Mouse (Mus musculus) gastrocnemius, postnatal 4 days (tissue): ENCODE measurements around the gene Tmtc4. TPM values are rescaled to one million over a fixed set of nuclear protein-coding genes. Genes with fewer than 3 reads are reported as not detected.

Experiments used
- DNase-seq, 2 experiments: peaks; one replicate each; pipeline ENCODE4 v3.0.0; 2021 to 2022; ENCODE audit warnings: low spot score in 2 of 2, mixed read lengths in 2 of 2
- total RNA-seq, 2 experiments: library from RNA; stranded (reverse); gene quantifications; 2 replicates each; pipeline ENCODE4 v1.2.3; 2021

The Tmtc4 gene
- total RNA-seq, 2 experiments from 2014 or later = 17.1 to 17.8 TPM

GRCm38 (mm10) chr14:122977056-122977796 is 6.6 kb downstream of the Tmtc4 start:
- DNase-seq = no peak

DNA sequence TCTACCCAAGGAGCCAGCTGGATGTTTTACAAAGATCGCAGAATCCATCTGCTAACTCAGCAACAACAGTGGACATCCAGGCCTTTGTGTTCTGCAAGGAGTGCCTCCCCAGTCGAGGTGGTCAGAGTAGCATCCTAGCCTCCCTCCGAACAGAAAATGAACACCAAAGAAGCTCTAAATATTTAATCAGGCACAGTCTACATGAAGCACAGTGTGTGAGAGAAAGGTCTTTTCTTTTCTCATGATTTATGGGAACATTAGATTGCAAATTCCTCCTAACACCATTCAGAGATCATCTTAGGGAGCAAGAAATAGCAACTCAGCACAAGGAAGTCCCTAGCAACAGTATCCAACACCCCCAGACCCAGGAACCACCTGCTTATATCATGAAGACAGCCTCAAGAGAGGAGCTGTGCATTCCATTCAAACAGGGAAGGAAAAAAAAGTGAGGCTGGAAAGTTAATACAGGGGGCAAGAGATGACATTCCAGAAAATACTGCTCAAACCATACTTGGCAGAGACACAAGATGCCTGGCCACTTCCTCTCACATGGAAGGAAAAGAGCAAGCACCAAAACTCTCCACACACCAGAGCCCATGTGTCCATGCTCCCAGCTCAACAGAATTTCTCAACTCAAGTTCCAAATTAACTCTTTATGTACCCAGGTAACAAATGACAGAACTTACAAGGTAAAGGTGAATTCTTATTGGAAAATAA is 8.8 kb downstream of the Tmtc4 start:
- no peak for DNase-seq

DNA sequence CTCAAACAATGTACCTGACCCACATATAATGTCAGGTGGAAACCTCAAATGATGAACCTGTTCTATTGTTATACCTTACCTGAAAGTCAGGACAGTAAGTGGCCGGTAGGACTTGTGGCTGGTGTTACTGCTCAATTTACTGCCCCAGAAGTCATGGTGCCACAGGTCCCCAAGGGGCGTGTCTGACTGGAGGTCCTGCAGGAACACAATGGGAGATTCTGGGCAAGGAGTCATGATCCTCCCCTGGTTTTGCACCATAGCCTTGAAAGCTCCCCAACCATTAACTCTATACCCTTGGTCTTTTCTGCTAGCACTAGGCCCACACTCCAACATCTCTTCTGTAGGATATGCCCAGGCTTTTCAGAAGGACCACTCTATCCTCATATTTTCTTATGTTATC is 10.7 kb downstream of the Tmtc4 start:
- no peak for DNase-seq

- DNase-seq = no peak
These were observed 15.8 kb downstream of the Tmtc4 start for GRCm38 (mm10) chr14:122968049-122968448.

GRCm38 (mm10) chr14:122957941-122958340 is 25.9 kb downstream of the Tmtc4 start:
- DNase-seq = peak; percentile 21 to 65

GRCm38 (mm10) chr14:122953331-122953730 is 30.5 kb downstream of the Tmtc4 start:
- DNase-seq = peak in 1 of 2 experiments; percentile 30

GRCm38 (mm10) chr14:122952556-122952955 is 31.3 kb downstream of the Tmtc4 start:
- DNase-seq = no peak

DNA sequence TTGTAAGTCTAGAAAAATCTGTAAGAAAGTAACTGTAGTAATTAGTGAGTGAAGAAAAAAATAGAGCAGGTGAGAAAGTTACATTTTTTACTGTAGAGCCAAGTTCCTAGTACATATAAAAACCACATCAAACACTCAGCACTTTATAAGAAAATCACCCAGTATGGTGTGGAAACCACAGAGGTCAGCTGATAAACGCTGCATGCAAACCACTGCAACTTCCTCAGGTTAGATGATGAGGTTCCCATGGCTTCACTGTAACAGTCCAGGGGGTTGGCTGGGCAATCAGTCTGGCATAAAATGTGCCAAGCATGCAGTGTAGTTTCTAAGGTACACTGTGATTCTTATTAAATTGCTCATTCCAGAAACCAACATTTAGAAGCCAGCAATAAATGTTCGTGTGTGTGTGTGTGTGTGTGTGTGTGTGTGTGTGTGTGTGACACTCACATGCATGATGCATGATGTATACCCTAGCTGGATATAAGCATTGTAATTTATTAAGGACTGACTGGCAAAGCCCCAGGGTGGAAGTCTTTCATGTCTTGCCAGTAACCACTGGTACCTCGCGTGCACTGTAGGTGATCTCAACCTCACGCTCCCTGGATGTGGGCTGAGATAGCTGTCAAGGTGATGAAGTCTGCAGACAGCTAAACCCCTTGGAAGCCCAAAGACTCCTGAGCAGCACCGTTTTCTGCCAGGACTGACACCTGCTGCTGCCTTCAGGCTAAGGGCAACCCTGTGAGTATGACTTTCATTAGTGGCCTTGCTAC is 32.0 kb downstream of the Tmtc4 start:
- no peak for DNase-seq

- no peak for DNase-seq
These were observed 32.9 kb downstream of the Tmtc4 start for GRCm38 (mm10) chr14:122950915-122951314.

- DNase-seq = no peak
These were observed 40.4 kb downstream of the Tmtc4 start for GRCm38 (mm10) chr14:122943475-122943853.

DNA sequence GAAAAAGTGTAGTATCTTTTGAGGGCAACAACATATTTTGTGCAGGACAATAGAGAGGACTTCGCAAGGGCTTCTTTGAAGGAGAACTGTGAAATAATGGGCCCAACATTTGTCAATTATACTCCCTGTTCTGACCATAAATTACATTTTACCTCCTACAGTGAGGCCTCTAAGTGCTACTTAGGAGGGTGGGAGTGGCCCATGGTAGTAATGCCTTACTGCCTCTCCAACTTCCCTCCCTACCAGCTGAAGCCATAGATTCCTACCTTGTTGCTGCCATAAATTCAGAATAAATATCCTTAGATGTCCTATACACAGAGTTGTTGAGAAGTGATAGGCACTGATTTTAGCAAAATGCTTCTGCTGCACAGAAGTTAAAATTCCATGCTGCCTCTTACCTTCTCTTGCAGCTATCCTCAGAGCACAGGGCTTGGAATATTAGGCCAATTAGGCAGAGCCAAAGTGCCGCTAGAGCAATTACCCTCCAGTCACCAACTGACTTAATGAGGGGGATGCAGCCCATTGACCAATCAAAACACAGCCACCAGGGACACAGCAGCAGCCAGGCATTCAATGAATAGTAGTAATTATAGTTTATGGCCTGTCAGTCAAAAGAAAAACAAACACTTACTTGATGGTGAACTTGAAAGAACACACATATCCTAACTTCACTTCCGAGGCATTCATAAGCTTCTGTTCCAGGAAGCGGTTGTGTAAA is 40.9 kb downstream of the Tmtc4 start:
- no peak for DNase-seq

GRCm38 (mm10) chr14:122936460-122936859 is 47.4 kb downstream of the Tmtc4 start:
- DNase-seq = no peak

DNA sequence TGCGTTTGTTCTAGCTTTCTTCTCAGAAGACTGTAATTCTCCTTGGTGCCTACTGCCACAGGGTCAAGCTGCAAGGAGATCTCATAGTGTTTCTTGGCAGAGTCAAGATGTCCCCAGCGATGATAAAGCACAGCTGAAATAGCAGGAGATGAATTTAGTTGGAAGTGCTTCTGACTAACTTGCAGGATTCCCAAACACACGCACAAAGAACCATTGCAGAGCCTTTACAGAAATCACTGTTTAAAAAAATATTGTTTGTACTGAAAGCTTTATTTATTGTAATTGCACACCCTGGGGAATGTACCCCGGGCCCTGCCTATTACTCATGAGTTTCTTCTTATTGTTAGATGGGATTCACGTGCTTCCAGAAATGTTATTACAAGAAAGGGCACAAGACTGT is 63.8 kb downstream of the Tmtc4 start:
- DNase-seq = no peak

DNA sequence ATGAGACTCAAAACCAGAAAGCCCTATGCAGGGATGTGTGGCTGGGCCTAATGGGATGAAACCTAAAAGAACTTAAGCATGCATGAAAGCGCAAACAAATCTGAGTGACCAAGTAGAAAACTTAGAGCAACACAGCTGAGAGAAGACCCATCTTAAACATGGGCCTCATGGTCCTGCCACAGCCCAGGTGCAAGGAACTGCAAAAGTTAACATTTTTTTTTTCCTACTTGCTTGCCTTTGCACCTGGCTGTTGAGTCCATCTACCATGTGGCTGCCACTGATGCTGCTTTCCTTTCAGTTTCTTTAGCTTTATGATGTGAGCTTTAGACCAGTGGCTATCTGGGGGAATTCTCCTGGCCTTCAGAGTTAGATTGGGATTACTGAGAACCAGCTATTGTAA is 66.2 kb downstream of the Tmtc4 start:
- no peak for DNase-seq

GRCm38 (mm10) chr14:122913657-122914056 is 70.2 kb downstream of the Tmtc4 start, which contains the start of gene Ggact:
Gene Ggact, minus strand, starts transcription at chr14:122913757.
- no peak for DNase-seq

GRCm38 (mm10) chr14:122912812-122913498 is 70.9 kb downstream of the Tmtc4 start:
- peak; percentile 48 to 58 for DNase-seq

GRCm38 (mm10) chr14:122912137-122912536 is 71.7 kb downstream of the Tmtc4 start:
- DNase-seq = no peak

DNA sequence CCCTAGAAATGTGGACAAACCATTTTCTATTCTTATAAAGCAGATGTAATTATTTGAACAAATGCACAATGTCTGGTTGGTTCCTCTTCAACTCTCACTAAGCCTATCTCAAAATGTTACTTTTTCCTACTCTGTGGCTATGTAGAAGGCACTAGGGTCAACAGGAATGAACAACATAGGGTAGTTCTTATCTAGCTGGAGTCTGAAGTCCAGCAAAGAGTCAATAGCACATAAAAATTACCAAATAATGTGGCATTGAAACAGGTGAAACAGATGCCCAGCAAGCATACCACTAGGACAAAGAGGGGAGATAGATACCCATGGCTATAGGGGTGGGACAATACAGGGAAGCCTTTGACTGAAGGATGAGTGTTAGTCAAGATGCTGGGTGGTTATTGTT is 72.6 kb downstream of the Tmtc4 start:
- no peak for DNase-seq

- DNase-seq = no peak
These were observed 74.3 kb downstream of the Tmtc4 start for GRCm38 (mm10) chr14:122909368-122910091.

DNA sequence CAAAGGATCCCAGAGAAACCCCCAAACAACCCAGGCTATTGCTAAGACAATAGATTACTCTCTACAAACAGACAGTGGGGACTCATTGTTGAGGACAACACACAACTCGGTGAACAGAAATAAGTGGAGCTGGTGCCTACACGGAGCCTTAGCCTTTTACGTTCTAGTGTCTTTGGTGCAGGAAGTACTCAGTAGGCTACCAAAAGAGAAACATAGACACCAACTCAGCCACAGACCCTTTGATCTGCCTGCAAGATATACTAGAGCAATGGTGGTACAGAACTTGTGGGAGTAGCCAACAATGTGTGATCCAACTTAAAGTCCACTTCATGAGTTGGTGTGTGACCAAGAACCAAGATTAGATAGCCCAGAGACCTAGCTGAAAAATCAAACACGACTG is 75.8 kb downstream of the Tmtc4 start:
- DNase-seq = no peak
